Mouse (Mus musculus) ES-Bruce4 (cell line): ENCODE results near the gene Sco1. TPM values are rescaled to one million over a fixed set of nuclear protein-coding genes. Genes with fewer than 3 reads are reported as not detected.
"Not testable (repeated sequence)": the region's sequence is repeated elsewhere in the genome, so short reads cannot be mapped to it uniquely, and the experiment has no call there.

Experiments used
- H3K27ac ChIP-seq: 2 replicates; pipeline ENCODE4 v1.5.1; 2012; ENCODE audit warnings: low read length, inconsistent platforms; ENCODE audit not compliant: insufficient read depth
- H3K27me3 ChIP-seq: 2 replicates; pipeline ENCODE4 v1.6.1; 2012; ENCODE audit warnings: mild to moderate bottlenecking, low read length, inconsistent platforms; ENCODE audit not compliant: control insufficient read depth, poor library complexity, insufficient read depth, severe bottlenecking
- H3K36me3 ChIP-seq: 2 replicates; pipeline ENCODE4 v1.6.1; 2012; ENCODE audit warnings: inconsistent platforms, mild to moderate bottlenecking, low read length, moderate library complexity; ENCODE audit not compliant: control insufficient read depth, poor library complexity, insufficient read depth, severe bottlenecking
- H3K4me1 ChIP-seq: one replicate; pipeline ENCODE4 v1.8.1; 2011; ENCODE audit warnings: low read length; ENCODE audit not compliant: control insufficient read depth, insufficient read depth
- H3K4me3 ChIP-seq: 2 replicates; pipeline ENCODE4 v1.5.1; 2011; ENCODE audit warnings: low read depth, mild to moderate bottlenecking, low read length
- H3K9ac ChIP-seq: 2 replicates; pipeline ENCODE4 v1.6.1; 2012; ENCODE audit warnings: low read depth, mild to moderate bottlenecking, inconsistent platforms; ENCODE audit not compliant: poor library complexity, severe bottlenecking
- H3K9me3 ChIP-seq: replicated peaks from 2 replicates; pipeline ENCODE4 v1.6.1; 2012; ENCODE audit warnings: mild to moderate bottlenecking, low read length, inconsistent platforms; ENCODE audit not compliant: control insufficient read depth, poor library complexity, insufficient read depth, severe bottlenecking
- CTCF ChIP-seq: IDR thresholded peaks from one replicate; pipeline ENCODE4 v1.8.1; 2011; ENCODE audit warnings: low read depth, low read length
- EP300 ChIP-seq: IDR thresholded peaks from 2 replicates; pipeline ENCODE4 v1.6.1; 2011; ENCODE audit warnings: low read depth, low read length; ENCODE audit not compliant: insufficient read depth
- POLR2A ChIP-seq: IDR thresholded peaks from one replicate; pipeline ENCODE4 v1.8.1; 2011; ENCODE audit warnings: low read length; ENCODE audit not compliant: insufficient read depth
- polyA plus RNA-seq: library from polyadenylated mRNA; stranded (reverse); fragments of >200 nt; gene quantifications from 2 replicates; pipeline ENCODE4 v1.2.4, GENCODE M21; 2011; ENCODE audit warnings: low read depth; ENCODE audit not compliant: missing spikeins, insufficient read depth, insufficient read length

The Sco1 gene
- polyA plus RNA-seq, 1 experiment, result 44.2 TPM

- Histone ChIP-seq H3K36me3 (no peaks in the 10 kb centered on the region), H3K4me1 (no peaks in the 10 kb centered on the region), H3K9ac (no peak overlapping the region), H3K4me3 (no peak overlapping the region), H3K27me3 (no peaks in the 10 kb centered on the region), H3K9me3 (no peaks in the 10 kb centered on the region), H3K27ac (no peak overlapping the region)
- TF ChIP-seq POLR2A (no peak), CTCF (no peak), EP300 (no peak)
Observed at GRCm38 (mm10) chr11:67083239-67083638, 30.8 kb downstream of the Sco1 start.

- Histone ChIP-seq H3K9ac (no peak overlapping the region), H3K27ac (no peak overlapping the region), H3K36me3 (no peaks in the 10 kb centered on the region), H3K4me3 (peak overlapping the region; percentile 19), H3K27me3 (no peaks in the 10 kb centered on the region), H3K9me3 (no peaks in the 10 kb centered on the region), H3K4me1 (no peaks in the 10 kb centered on the region)
- TF ChIP-seq EP300, result no peak
- no peak for TF ChIP-seq POLR2A
- peak; percentile 14 for TF ChIP-seq CTCF
Observed at GRCm38 (mm10) chr11:67083712-67084340, 31.4 kb downstream of the Sco1 start.

GRCm38 (mm10) chr11:67085489-67085888 is 33.0 kb downstream of the Sco1 start:
- H3K27ac ChIP-seq, result no peak overlapping the region
- H3K27me3 ChIP-seq, result no peaks in the 10 kb centered on the region
- H3K4me1 ChIP-seq, result no peaks in the 10 kb centered on the region
- no peak overlapping the region for H3K9ac ChIP-seq
- TF ChIP-seq CTCF (peak; percentile 44), EP300 (no peak)
- no peak overlapping the region for H3K4me3 ChIP-seq
- no peaks in the 10 kb centered on the region for H3K36me3 ChIP-seq
- no peaks in the 10 kb centered on the region for H3K9me3 ChIP-seq

- H3K36me3 ChIP-seq, result no peaks in the 10 kb centered on the region
- no peak overlapping the region for H3K4me3 ChIP-seq
- no peaks in the 10 kb centered on the region for H3K4me1 ChIP-seq
- no peaks in the 10 kb centered on the region for H3K27me3 ChIP-seq
- H3K9me3 ChIP-seq, result no peaks in the 10 kb centered on the region
- H3K9ac ChIP-seq, result no peak overlapping the region
- no peak overlapping the region for H3K27ac ChIP-seq
- no peak for TF ChIP-seq POLR2A
- no peak for TF ChIP-seq CTCF
Observed at GRCm38 (mm10) chr11:67086467-67087164, 34.1 kb downstream of the Sco1 start.

- Histone ChIP-seq H3K27me3 (no peaks in the 10 kb centered on the region), H3K9ac (no peak overlapping the region), H3K27ac (no peak overlapping the region)
Observed at GRCm38 (mm10) chr11:67087225-67087624, 34.8 kb downstream of the Sco1 start.

GRCm38 (mm10) chr11:67092354-67092753 is 39.9 kb downstream of the Sco1 start:
- H3K9me3 ChIP-seq, H3K27me3 ChIP-seq: not testable (repeated sequence)

More at GRCm38 (mm10) chr11:67087225-67087624, 34.8 kb downstream of the Sco1 start:
- Histone ChIP-seq H3K36me3 (no peaks in the 10 kb centered on the region), H3K4me1 (no peaks in the 10 kb centered on the region), H3K9me3 (no peaks in the 10 kb centered on the region), H3K4me3 (no peak overlapping the region)
- TF ChIP-seq POLR2A, result no peak
- TF ChIP-seq EP300, result no peak
- no peak for TF ChIP-seq CTCF

More at GRCm38 (mm10) chr11:67092354-67092753, 39.9 kb downstream of the Sco1 start:
- not testable (repeated sequence) for H3K36me3 ChIP-seq, H3K9ac ChIP-seq, H3K4me3 ChIP-seq, H3K27ac ChIP-seq, H3K4me1 ChIP-seq
